Mouse (Mus musculus) heart, postnatal 14 days (tissue): ENCODE data around the gene Clic1. TPM values are rescaled to one million over a fixed set of nuclear protein-coding genes. Genes with fewer than 3 reads are reported as not detected.

ENCODE experiments used
- DNase-seq, 2 experiments: peaks; one replicate each; pipeline ENCODE4 v3.0.0; 2021 to 2022
- intact Hi-C: fragments of 180-260 bp; cut with DNase I; formaldehyde crosslinking; loops from one replicate; pipeline ENCODE4 v1.15.1; 2025
- total RNA-seq, 2 experiments: library from RNA; stranded (reverse); gene quantifications; 2 replicates each; pipeline ENCODE4 v1.2.3; 2021

Gene Clic1
- total RNA-seq, 2 experiments from 2014 or later: 61.6 to 72.9 TPM

DNA sequence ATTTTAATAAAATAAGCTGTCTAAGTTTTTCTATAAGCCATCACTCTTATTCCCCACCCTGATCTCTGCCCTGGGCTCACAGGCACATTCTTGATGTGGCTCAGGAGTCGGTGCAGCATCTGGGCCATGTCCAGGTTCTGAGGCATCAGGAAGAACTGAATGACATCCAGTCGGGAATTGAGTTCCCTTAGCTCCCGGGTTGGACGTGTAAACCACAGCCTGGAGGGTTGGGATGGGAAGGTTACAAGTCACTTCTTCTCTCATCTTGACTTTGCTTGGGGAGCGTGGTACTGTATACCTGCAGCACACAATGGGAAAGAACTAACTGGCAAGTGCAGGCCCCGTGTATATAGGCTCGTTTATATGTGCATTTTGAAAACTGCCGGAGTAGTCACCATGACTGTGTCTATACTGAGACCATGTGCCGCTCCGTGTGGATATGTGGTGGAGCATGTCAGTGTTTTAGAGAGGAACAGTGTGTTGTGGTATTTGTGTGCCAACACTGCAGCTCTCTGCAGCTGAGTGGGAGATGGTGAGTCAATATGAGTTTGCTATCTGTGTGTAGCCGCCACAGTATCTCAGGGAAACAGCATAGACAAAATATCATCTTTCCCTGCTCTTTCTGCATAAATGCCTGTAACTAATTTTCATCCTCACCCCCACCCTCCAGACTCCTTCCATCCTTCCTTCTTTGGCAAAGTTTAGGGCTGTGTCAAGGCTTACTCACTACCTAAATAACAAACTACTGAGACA, 10.5 kb upstream of the Clic1 start:
- DNase-seq: no peak
- intact Hi-C loops: no loop called here

DNA sequence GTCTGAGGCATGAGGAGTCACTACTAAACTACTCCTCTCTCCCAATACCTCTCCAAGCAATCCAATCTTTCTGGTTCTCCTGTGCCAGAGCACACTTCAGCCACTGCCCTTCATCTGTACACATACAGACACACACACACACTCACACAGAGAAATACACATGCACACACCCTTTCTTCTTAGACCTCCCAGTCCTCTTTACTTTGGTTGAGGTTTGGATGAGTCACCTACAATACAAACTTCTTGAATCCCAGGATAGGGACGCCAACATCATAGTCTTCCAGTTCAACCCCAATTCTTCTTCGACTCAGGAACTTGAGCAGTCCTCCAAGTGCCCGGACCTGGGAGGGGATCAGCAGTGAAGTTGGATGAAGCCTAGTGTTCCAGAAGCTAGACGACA, 6.0 kb upstream of the Clic1 start:
- no peak for DNase-seq
- intact Hi-C loops: loop anchor here (2.0 kb wide), 1 partner anchor 21 kb away; no protein-coding TSS in a partner anchor

DNA sequence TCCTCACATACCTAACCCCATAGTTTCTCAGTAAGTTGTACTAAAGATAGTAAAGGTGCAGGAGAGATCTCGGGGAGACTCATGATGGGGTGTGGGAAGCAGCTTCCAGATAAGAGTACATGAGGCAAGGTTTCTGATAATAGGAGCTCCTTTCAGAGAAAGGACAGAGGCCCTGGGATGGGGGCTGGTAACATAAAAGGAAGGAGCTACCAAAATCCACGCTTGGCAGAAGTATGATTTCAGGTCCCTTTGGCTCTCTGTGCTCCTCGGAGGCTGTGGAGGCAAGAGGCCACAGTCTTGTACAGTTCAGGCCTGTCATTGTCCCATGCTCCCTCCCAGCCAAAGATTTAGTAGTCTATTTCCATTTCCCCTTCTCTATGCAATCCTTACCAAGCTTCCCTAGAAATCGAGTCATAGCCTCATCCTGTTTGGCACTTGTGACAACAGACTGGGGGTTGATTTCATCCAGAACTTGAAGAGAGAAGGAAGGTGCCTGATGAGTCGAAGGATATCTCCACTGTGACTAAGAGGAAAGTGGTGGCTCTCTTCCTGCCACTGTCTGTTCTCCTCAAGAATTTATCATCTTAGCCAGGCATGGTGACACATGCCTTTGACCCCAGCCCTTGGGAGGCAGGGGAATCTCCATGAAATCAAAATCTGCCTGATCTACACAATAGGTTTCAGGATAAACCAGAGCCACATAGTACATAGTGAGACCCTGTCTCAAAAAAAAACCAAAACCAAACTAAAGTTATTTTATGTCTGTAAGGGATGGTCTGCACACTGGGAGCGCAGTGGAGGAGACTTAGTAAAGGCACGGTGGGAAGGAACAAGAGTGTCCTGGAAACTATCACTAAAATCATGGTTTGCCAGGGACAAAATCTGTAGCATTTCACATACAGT, 4.6 kb upstream of the Clic1 start:
- intact Hi-C loops: loop anchor here (2.0 kb wide), 1 partner anchor 22 kb away; no protein-coding TSS in a partner anchor
- no peak for DNase-seq

DNA sequence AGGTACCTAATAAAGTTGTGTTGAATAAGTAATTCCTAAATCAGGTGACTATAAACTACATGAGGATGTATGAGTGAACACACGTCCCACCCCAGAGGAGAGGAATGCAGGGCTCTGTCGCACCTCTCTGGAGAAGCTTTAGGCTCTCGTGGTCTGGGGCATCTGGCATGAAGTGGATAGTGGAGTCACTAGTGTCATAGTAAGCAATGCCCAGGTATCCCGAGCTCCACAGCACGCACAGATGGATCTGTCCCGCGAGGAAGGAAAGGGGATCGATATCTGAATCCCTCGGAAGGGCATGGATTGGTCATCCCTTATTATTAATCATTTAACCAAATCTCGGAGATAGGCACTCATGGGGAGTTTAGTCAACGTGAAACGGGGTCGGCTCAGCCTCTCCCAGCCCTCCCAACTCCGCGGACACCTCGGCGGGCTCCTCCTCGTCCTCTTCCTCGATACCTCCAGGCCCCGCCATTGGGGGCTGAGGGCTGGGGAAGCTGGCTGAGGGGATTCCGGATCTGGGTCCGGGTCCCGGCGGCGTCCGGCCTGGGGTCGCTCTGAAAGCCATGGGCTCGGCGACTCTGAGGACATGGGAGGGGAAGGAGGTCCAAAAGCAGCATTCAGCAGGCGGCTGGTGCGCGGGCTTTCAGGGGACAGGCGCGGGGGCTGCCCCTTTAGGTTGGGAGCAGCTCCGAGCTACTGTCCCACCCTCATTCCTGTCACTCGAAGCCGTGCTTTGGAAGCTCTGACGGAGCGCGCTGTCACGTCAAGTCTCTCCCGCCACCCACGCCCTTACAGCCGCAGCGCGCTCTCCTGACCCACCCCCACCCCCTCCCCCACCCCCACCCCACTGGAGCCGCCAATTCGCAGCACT, 3.7 kb upstream of the Clic1 start:
- no peak for DNase-seq
- intact Hi-C loops: loop anchor here (2.0 kb wide), 1 partner anchor 23 kb away; no protein-coding TSS in a partner anchor

DNA sequence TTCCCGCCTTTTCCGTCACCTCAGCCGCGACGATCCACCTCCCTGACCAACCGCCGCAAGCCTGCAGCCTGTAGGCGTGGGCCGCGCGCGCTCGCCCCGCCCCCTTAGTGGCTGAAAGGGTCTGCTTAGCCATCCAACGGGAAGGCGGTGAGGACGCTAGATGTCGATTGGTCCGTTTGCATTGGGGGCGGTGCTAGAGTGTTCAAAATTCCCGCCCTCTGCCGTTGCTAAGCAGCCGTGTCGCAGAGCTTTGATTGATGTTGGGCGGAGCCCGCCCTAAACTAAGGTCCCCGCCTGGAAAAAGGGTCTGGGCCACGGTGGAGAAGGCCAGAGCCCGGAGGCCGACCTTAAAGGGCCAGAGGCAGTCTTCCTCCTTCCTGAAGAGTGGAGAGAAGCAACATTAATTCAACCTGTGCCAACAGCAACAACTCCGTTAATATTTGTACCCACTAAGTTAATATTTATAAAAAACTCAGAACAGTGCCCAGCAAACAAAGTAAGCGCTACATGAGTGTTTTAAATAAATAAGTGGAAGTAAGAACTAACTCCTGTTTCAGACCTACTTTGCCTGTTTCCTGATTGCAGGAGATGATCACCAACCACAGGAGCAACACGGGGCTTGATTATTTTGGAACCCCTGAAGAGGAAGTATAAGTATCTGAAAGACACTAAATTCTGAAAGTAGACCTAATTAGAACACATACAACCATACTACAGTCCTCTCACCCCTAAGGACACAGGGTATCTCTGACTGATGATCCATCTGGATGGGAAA, 2.9 kb upstream of the Clic1 start, which contains the start of gene Msh5:
Gene Msh5, minus strand, starts transcription at position 65 of the 775 bp plus-strand sequence.
- intact Hi-C loops: no loop called here
- peak; percentile 97 for DNase-seq

DNA sequence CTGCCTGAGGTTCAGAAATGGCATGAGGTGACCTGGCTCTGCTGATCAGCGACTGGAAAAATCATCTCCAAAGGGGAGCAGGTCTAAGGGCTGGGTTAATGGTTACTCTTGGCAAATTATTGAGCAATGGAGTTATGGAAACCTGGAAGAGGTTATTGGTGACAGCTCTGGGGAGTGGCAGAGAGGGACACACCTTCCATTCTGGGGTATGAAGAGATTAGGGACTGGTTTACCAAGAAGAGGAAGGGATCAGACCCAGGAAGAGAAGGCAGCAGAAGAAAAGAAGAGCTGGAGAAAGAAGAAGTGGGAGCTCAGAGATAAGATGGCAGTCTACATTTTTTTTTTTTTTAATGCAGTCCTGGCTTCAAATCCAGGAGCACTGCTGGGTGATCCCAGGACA, 2.1 kb upstream of the Clic1 start:
- intact Hi-C loops: no loop called here
- no peak for DNase-seq

DNA sequence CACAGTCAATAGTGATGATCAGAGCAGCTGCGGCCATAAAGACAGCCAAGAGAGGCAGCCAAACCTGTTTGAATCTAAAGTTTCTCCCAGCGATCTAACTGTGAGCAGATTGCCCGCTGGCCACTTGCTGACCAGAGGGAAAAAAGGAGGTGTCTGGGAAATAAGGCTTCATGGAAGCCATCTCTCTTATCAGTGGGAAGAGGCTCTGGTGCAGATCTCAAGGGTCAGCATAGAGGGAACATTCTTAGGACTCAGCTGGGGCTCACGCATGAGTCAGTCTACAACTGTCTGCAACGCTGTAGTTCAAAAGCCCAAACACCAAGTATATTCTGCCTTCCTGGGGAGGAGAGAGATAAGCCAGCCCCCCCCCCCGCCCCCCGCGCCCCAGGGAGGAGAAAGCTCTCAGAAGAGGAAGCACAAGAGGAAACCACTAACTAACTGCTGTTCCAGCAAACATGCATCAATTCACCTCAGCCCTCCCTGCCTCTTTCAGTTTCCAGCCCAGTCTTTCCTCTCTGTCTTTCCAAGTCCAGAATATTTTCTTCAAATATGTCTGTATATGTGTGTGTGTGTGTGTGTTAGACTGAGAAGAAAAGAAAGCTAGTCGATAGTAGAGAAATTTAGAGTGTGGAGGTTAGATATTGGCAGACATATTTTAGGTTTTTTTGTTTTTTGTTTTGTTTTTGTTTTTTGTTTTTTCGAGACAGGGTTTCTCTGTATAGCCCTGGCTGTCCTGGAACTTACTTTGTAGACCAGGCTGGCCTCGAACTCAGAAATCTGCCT, 1.4 kb upstream of the Clic1 start:
- intact Hi-C loops: no loop called here
- DNase-seq: peak in 1 of 2 experiments; percentile 45

DNA sequence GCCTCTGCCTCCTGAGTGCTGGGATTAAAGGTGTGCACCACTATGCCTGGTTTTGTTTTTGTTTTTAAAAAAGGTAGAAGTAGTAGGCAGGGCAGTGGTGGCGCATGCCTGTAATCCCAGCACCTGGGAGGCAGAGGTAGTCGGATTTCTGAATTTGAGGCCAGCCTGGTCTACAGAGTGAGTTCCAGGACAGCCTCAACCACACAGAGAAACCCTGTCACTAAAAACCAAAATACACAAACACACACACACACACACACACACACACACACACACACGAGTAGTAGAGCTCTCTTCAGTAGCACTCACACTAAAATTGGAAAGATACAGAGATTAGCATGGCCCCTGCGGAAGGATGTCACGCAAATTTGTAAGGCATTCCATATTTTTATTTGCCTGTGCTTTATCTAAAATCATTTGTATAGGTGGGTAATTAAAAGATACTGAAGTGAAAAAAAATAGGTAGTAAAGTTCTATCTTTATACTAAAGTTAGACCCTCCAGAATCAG, 780 bp upstream of the Clic1 start:
- no peak for DNase-seq
- intact Hi-C loops: no loop called here

DNA sequence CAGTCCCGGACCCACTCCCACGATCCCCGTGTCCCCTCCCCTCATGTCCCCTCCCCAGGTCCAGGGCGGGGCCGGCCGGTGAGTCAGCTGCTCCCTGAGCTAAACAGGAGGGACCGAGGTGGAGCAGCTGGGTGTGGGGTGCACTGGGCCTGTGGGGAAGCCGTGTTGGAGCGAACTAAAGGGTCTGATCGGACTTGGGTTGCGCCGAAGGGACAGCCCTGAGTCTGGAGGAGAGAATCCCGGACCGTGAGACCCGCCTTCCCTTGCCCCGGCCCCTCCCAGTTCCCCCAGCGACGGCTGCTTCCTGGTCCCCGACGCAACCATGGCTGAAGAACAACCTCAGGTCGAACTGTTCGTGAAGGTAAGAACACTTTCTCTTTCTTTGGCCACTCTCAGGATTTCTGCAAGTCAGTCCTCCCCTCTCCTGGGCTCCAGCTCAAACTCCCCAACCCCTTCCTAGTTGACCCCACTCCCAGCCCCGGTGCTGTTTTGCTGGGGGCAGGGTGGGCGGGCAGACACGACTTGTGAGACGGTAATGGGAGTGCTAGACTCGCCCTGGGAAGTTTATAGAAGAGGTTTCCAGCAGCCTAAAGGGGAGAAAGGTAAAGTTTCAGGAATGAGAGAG, 472 bp downstream of the Clic1 start:
- DNase-seq: peak; percentile 82 to 83
- intact Hi-C loops: no loop called here

DNA sequence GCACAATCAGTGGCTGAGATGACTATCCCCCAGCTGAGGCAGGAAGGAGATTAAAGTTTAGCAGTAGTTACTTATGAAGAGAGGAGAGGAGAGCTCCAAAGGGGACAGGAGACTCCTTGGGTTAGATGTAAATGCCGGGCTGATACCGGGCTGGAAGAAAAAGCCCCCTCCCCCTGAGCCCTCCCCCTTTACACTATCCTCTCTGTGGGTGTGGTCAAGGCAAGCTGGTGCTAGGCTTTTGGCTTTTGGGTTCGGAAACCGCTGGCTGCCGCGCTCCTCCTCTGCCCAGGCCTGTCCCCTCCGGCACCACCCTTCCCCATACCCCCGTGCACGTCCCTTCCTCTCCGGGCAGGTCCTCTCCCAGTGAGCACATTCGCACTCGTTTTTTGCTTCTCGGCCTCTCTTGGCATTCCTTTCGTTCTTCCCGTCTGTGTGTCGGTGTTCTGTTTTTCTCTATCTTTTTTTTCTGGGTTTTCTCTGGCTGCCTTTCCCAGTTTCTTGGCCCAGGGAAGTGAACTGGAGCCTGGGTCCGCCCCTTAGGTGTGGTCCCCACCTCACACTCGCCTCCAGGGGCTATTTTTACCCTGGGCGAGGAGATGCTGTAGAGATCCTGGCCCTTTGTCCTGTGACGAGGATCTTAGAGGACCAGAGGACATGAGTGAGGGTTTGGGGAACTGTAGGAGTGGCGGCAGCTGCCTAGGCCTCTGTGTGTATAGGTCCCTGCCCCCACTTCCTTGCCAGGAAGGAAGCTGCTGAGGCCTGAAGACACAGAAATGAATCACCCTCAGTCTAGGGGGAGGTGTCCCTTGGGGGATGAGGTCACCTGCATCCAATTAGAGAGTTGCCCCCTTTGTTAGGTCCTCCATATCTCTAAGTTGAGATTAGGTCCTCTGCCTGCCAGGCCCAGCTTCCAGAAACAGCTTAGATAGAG, 1.7 kb downstream of the Clic1 start:
- intact Hi-C loops: no loop called here
- peak; percentile 80 to 84 for DNase-seq

DNA sequence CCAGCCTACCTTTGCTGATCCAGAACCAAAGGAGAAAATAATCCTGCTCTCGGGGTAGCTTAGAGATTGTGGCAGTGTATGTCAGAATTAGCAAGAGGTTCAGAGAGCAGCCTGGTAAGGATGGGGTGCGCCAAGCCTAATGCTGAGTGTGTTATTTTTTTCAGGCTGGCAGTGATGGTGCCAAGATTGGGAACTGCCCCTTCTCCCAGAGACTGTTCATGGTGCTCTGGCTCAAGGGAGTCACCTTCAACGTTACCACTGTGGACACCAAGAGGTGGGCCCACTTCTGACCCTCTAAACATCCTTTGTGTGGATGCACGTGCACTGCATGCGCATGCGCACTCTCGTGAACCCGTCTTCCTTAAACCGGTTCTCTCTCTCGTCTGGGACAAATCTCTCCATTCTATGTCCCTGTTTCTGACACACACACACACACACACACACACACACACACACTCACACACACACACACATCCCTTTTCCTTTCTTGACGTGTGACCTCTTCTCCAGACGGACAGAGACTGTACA, 2.6 kb downstream of the Clic1 start:
- no peak for DNase-seq
- intact Hi-C loops: no loop called here

DNA sequence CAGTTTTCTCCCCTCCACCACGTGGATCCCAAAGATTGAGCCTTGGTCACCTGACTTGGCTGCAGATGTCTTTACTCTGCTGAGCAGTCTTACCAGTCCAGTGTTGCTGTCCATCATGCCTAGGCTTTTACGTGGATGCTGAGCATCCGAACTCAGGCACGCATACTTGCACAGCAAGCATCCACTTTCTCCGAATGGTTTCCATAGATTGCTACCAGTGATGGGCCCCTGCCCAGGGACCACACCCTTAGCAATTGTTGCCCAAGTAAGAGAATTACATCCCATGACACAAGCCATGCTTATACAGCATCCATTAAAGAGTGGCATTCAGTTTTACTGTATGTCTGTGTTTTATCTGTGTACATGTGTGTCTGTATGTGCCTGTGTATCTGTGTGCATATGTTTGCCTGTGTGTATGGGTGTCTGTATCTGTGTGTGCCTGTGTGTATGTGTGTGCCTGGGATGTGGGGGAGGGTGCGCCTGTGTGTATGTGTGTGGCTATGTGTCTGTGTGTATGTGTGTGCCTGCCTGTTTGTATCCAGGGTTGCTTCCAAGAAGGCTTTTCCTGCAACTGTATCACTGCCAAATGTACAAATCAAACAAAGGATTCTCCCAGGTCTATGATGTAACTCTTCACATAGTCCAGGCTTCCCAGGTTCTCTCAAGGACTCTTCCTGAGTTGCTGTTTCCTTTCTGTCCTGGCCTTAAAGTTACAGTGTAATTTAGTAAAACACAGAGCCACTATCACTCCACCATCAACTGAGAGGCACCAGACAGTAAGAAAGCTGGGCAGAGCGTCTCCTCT, 6.1 kb downstream of the Clic1 start:
- DNase-seq: peak in 1 of 2 experiments; percentile 22
- intact Hi-C loops: no loop called here

DNA sequence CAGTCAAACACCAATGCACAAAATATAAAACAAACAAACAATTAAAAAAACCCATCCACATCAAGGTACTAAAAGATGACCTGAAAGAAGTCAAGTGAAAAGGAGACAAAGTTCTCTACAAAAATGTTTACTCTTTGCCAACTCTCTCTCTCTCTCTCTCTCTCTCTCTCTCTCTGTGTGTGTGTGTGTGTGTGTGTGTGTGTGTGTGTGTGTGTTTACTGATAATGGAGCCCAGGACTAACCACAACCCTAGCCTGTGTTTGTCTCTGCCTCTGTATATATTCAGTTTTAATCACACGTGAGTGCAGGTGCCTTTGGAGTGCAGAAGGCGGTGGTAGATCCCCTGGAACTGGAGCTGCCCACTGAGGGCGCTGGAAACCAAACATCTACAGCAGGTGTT, 7.3 kb downstream of the Clic1 start:
- intact Hi-C loops: no loop called here
- DNase-seq: no peak

DNA sequence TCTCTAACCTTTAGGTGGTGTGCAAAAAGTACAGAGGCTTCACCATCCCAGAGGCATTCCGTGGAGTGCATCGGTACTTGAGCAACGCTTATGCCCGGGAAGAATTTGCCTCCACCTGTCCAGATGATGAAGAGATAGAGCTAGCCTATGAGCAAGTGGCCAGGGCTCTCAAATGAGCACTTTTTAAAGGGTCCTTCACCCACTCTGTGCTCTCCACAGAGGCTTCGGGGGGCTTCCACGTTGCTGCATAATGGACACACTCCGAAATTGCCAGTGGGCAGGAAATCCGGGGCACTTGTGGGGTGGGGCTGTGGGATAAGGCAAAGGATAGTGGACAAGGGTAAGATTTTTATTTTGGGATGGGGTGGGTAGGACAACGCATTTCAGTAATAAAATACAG, 8.6 kb downstream of the Clic1 start:
- DNase-seq: no peak
- intact Hi-C loops: no loop called here

DNA sequence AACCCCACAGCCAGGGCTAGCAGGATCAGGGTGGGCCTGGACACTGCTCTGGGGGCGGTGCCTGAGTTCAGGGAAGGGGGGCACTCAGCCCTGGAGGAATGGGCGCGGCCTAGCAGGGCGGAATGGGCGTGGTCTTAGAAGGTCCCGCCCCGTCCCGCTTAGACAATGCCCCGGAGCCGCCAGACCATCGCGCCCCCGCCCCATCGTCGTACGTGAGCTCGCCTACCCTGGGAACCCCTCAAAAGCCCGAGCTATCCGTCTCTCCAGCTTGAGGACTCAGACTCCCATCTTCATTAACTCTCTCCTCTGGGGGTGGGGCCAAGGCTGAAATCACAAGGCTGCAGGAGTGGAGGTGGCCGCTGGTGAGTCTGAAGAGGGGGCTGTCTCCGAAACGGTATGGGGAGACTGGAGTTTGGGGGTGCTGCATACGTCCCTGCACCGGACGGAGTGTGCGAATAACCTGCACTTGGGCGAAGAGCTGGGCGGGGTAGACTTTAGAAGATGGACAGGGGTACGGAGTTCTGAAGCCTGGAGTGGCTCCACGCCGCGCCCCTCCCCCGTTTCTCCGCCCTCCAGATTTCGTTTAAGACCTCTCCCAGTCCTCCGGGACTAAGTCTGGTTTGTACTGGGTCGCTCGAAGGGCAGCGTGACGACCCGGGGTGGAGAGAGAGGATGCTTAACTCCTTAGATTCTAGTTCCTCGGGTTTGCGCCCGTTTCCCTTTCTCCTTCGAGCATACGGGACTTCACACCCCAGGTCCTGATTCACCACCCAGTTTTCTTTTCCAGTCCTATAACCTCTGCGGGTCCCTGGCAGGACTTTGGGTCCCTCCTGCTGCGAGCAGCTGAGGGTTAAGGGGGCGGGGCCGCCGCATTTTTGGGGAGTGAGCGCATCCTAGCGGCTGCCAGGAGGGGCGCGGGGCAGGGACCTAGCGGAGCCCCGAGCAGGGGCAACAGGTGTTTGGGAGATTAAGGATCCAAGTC, 9.4 kb downstream of the Clic1 start, which contains the start of gene Ddah2:
Gene Ddah2, plus strand, starts transcription at position 125 of the 982 bp plus-strand sequence.
- DNase-seq: peak; percentile 93 to 96
- intact Hi-C loops: loop anchor here (1.0 kb wide), 1 partner anchor 37 kb away; no protein-coding TSS in a partner anchor
